Mouse (Mus musculus) stomach, postnatal 0 days (tissue): ENCODE data around the gene Hist1h4d. TPM values are rescaled to one million over a fixed set of nuclear protein-coding genes. Genes with fewer than 3 reads are reported as not detected.
A peak's percentile ranks its signal among the peaks of the same experiment; 100 is the strongest.
"Not testable (repeated sequence)": the region's sequence is repeated elsewhere in the genome, so short reads cannot be mapped to it uniquely, and the experiment has no call there.

Experiments used
- ATAC-seq: fragments of 200-750 bp; cut with Nextera tagmentation; 2 replicates; pipeline ENCODE4 v1.8.0; 2017; ENCODE audit not compliant: low FRiP score, low TSS enrichment
- DNase-seq: peaks from one replicate; pipeline ENCODE4 v3.0.0-alpha.2; 2016; ENCODE audit warnings: low spot score
- H3K27ac ChIP-seq: fragments of 300-500 bp; sonication (generic); replicated peaks from 2 replicates; pipeline ENCODE4 v1.5.1; 2014; ENCODE audit warnings: mild to moderate bottlenecking, control low read depth
- H3K27me3 ChIP-seq: fragments of 300-500 bp; sonication (generic); 2 replicates; pipeline ENCODE4 v1.6.1; 2014; ENCODE audit warnings: low read length; ENCODE audit not compliant: control insufficient read depth, insufficient read depth
- H3K36me3 ChIP-seq: fragments of 300-500 bp; sonication (generic); 2 replicates; pipeline ENCODE4 v1.6.1; 2014; ENCODE audit warnings: low read length, mixed read lengths; ENCODE audit not compliant: control insufficient read depth, insufficient read depth
- H3K4me1 ChIP-seq: fragments of 300-500 bp; sonication (generic); replicated peaks from 2 replicates; pipeline ENCODE4 v1.6.1; 2014; ENCODE audit warnings: antibody characterized with exemption; ENCODE audit not compliant: control insufficient read depth, insufficient read depth
- H3K4me2 ChIP-seq: fragments of 300-500 bp; sonication (generic); replicated peaks from 2 replicates; pipeline ENCODE4 v1.6.1; 2014; ENCODE audit warnings: low read depth, mild to moderate bottlenecking, control low read depth, moderate library complexity
- H3K4me3 ChIP-seq: fragments of 300-500 bp; sonication (generic); 2 replicates; pipeline ENCODE4 v1.5.1; 2014; ENCODE audit warnings: low read depth, low read length, control low read depth
- H3K9ac ChIP-seq: fragments of 300-500 bp; sonication (generic); 2 replicates; pipeline ENCODE4 v1.6.1; 2014; ENCODE audit warnings: mild to moderate bottlenecking, low read length, control low read depth, mixed read lengths
- H3K9me3 ChIP-seq: fragments of 300-500 bp; sonication (generic); 2 replicates; pipeline ENCODE4 v1.6.1; 2016; ENCODE audit warnings: low read length; ENCODE audit not compliant: control insufficient read depth
- CTCF ChIP-seq: IDR thresholded peaks from 2 replicates; pipeline ENCODE4 v1.5.1; 2016; ENCODE audit warnings: antibody characterized with exemption, low read depth, mild to moderate bottlenecking, moderate library complexity
- EP300 ChIP-seq: optimal IDR thresholded peaks from 2 replicates; pipeline ENCODE3; 2016; ENCODE audit warnings: antibody characterized with exemption
- WGBS: fragments of 180-500 bp; shearing (Covaris S2); extraction: QIAGEN DNeasy Blood & Tissue Kit; methylation state at CpG from one replicate; pipeline ENCODE4 v1.1.7; 2014; 5-methylcytosine and 5-hydroxymethylcytosine counted together
- polyA plus RNA-seq: library from polyadenylated mRNA; unstranded; fragments of >200 nt; fragmentation: Nextera tagmentation; extraction: Ambion mirVana; gene quantifications from 2 replicates; pipeline ENCODE4 v1.2.1, GENCODE M21; 2015

Hist1h4d gene
- polyA plus RNA-seq, 1 experiment from 2014 or later = 48.7 TPM

GRCm38 (mm10) chr13:23536076-23536822 is 45.1 kb upstream of the Hist1h4d start:
- Histone ChIP-seq H3K4me1 (no peaks in the 10 kb centered on the region), H3K27me3 (no peaks in the 10 kb centered on the region), H3K9me3 (no peaks in the 10 kb centered on the region), H3K27ac (no peak overlapping the region), H3K36me3 (no peaks in the 10 kb centered on the region), H3K4me2 (peak overlapping the region; percentile 73), H3K4me3 (peak overlapping the region; percentile 45), H3K9ac (peak overlapping the region; percentile 35; the same call in 1 of the 2 replicates)
- no peak for ATAC-seq
- DNase-seq = no peak
- TF ChIP-seq EP300 (no peak), CTCF (no peak)
- WGBS = 14% methylated on average over 7 of the region's 7 CpGs

GRCm38 (mm10) chr13:23537006-23537710 is 44.2 kb upstream of the Hist1h4d start:
- H3K4me2 ChIP-seq = no peak overlapping the region
- no peak overlapping the region for H3K27ac ChIP-seq
- TF ChIP-seq CTCF (no peak), EP300 (no peak)

DNA sequence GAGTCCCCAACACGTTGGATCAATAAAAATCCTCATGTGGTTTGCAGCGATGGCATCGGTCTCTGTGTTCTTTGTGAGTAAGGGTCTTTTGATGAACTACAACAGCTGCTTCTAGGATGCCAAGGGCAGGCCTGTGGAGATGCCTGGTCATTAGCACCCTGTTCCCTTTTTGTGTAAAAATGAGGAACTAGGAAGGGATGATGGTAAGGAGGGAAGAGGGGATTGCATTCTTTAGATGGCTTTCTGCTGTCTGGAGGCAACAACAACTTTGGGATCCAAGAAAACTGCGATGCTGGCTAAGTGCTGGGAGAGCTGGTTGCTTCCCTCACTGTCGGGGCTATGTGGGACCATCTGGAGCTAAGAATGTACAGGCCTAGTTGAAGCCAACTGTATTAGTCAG is 43.1 kb upstream of the Hist1h4d start:
- ATAC-seq (no peak), DNase-seq (no peak)
- no peak overlapping the region for H3K9ac ChIP-seq
- TF ChIP-seq EP300 (no peak), CTCF (no peak)
- no peak overlapping the region for H3K4me2 ChIP-seq
- H3K27ac ChIP-seq = no peak overlapping the region
- no peaks in the 10 kb centered on the region for H3K27me3 ChIP-seq
- H3K9me3 ChIP-seq = no peaks in the 10 kb centered on the region
- H3K36me3 ChIP-seq = no peaks in the 10 kb centered on the region
- H3K4me3 ChIP-seq = no peak overlapping the region
- H3K4me1 ChIP-seq = no peaks in the 10 kb centered on the region
- WGBS = 69% methylated on average over 5 of the region's 5 CpGs

More at GRCm38 (mm10) chr13:23537006-23537710, 44.2 kb upstream of the Hist1h4d start:
- Histone ChIP-seq H3K9me3 (no peaks in the 10 kb centered on the region), H3K9ac (no peak overlapping the region), H3K4me1 (no peaks in the 10 kb centered on the region), H3K27me3 (no peaks in the 10 kb centered on the region), H3K4me3 (no peak overlapping the region), H3K36me3 (no peaks in the 10 kb centered on the region)
- 69% methylated on average over 3 of the region's 3 CpGs for WGBS
- DNase-seq (no peak), ATAC-seq (no peak)

GRCm38 (mm10) chr13:23539821-23540220 is 41.6 kb upstream of the Hist1h4d start:
- DNase-seq, H3K27me3 ChIP-seq, H3K27ac ChIP-seq, H3K9ac ChIP-seq, H3K4me3 ChIP-seq, H3K36me3 ChIP-seq, ATAC-seq, H3K9me3 ChIP-seq, H3K4me2 ChIP-seq, H3K4me1 ChIP-seq: not testable (repeated sequence)
- 67% methylated on average over 1 of the region's 1 CpGs for WGBS

- no peaks in the 10 kb centered on the region for H3K36me3 ChIP-seq
- no peaks in the 10 kb centered on the region for H3K9me3 ChIP-seq
- no peak overlapping the region for H3K4me2 ChIP-seq
- ATAC-seq = no peak
- no peak for DNase-seq
- H3K4me1 ChIP-seq = no peaks in the 10 kb centered on the region
- H3K4me3 ChIP-seq = no peak overlapping the region
- no peak overlapping the region for H3K27ac ChIP-seq
- H3K27me3 ChIP-seq = no peaks in the 10 kb centered on the region
- WGBS = 83% methylated on average over 3 of the region's 3 CpGs
- H3K9ac ChIP-seq = no peak overlapping the region
- no peak for TF ChIP-seq EP300
- TF ChIP-seq CTCF = no peak
These were observed 39.9 kb upstream of the Hist1h4d start for GRCm38 (mm10) chr13:23541497-23541896.

GRCm38 (mm10) chr13:23542225-23542980 is 39.0 kb upstream of the Hist1h4d start:
- WGBS = 6% methylated on average over 3 of the region's 3 CpGs

DNA sequence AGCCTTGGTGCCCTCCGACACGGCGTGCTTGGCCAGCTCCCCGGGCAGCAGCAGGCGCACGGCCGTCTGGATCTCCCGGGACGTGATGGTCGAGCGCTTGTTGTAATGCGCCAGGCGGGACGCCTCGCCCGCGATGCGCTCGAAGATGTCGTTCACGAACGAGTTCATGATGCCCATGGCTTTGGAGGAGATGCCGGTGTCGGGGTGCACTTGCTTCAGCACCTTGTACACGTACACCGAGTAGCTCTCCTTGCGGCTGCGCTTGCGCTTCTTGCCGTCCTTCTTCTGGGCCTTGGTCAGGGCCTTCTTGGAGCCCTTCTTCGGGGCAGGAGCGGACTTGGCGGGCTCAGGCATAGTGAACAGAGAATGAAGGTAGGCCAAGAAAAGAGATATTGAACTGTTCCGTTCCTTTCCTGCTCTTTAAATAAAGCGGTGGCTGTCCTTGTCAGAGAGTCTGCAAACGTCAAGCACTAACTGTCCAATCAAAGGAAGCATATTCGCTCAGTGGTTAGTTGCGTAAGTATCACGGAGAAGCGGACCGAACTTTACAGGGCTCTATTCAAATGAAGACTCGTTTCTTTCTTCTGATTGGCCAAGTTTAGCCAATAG is 38.3 kb upstream of the Hist1h4d start, which contains the start of gene Hist1h2bh:
Gene Hist1h2bh (minus strand): TSS at position 394 of the 609 bp plus-strand sequence.
- not testable (repeated sequence) for H3K9me3 ChIP-seq, H3K4me1 ChIP-seq, H3K27me3 ChIP-seq, H3K36me3 ChIP-seq
- Histone ChIP-seq H3K4me2 (peak within 1 kb of the TSS; percentile 61), H3K4me3 (peak within 1 kb of the TSS; percentile 46), H3K27ac (peak within 1 kb of the TSS; percentile 89), H3K9ac (peak within 1 kb of the TSS; percentile 47)
- DNase-seq (peak; percentile 68), ATAC-seq (peak; percentile 94)
- WGBS = under 1% methylated on average over 23 of the region's 42 CpGs

More at GRCm38 (mm10) chr13:23542225-23542980, 39.0 kb upstream of the Hist1h4d start:
- peak overlapping the region; percentile 86 for H3K27ac ChIP-seq
- peak overlapping the region; percentile 61 for H3K4me2 ChIP-seq
- ATAC-seq, H3K4me1 ChIP-seq, H3K36me3 ChIP-seq, DNase-seq, H3K9me3 ChIP-seq, H3K27me3 ChIP-seq: not testable (repeated sequence)
- peak overlapping the region; percentile 44 for H3K4me3 ChIP-seq
- H3K9ac ChIP-seq = peak overlapping the region; percentile 47
